Mouse (Mus musculus) lung, adult 2 months (tissue): ENCODE measurements around the gene Myocd.

Experiments used
- CTCF ChIP-seq: fragments of 200-500 bp; IDR thresholded peaks from 2 replicates; pipeline ENCODE4 v1.5.1; 2011; ENCODE audit warnings: mild to moderate bottlenecking, low read length, control low read depth; ENCODE audit not compliant: insufficient read depth
- POLR2A ChIP-seq: fragments of 200-500 bp; IDR thresholded peaks from 2 replicates; pipeline ENCODE4 v1.6.1; 2011; ENCODE audit warnings: low read depth, mild to moderate bottlenecking, control low read depth, low read length, borderline replicate concordance; ENCODE audit errors: extremely low read depth

GRCm38 (mm10) chr11:65240521-65240920, 29.3 kb downstream of the Myocd start:
- TF ChIP-seq CTCF (no peak), POLR2A (no peak)
